Mouse (Mus musculus) cerebellum, adult 9-10 months (tissue): ENCODE data around the gene Sars2.
A peak's percentile ranks its signal among the peaks of the same experiment; 100 is the strongest.

Experiments
- DNase-seq: peaks from one replicate; pipeline ENCODE4 v3.0.0; 2022

The Sars2 gene

DNA sequence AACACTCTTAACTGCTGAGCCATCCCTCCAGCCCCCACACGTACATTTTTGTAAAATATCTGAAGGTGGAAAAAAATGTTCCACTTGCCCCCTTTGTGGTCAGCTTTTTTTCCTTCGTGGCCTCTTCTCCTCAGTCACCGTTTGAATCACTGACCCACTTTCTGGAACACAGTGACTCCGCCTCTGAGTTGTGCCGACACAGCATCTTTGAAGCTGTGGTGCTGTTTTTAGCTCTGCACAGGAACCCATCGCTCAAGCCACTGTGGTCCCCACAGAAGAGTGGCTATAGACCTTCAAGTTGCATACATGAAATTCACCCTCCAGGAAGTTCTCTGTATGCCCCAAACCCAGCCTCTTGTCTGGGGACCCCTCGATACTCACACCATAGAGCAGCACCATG lies 39.1 kb downstream of the Sars2 start:
- no peak for DNase-seq

DNA sequence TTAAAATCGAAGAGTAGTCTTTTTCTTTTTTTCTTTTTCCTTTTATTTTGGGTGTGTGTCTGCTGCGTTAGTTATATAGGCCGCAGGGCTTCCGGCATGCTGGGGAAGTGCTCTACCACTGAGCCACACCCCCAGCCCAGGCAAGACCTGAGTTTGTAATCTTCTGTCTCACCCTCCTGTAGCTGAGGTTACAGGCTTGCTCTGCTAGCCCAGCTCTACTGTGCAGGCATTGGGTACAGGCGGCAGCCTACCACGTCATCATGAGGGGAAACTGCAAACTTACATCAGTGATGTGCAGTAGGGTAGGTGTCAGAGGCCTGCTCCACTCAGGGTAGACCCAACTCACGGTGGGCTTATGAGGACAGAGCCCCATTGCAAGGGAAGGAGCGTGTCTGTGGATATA lies 39.5 kb downstream of the Sars2 start:
- no peak for DNase-seq

DNA sequence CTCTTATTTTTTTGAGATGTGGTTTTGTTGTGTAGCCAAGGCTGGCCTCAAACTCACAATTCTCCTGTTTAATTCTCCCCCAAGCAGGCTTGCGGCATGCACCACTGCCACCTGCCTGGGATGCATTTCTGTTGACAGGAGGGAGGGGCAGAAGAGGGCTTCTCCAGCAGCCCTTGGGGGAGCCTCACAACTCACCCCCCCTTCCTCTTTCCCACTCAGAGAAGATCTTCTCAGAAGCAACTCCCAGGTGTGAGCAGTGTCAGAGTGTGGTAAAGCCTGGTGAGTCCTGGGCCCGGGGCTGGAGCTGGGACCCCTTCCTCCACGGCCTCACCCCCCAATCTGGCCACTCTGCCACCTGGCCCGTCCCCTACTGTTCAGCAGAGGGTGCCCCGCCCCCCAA lies 43.4 kb downstream of the Sars2 start:
- DNase-seq: no peak

DNA sequence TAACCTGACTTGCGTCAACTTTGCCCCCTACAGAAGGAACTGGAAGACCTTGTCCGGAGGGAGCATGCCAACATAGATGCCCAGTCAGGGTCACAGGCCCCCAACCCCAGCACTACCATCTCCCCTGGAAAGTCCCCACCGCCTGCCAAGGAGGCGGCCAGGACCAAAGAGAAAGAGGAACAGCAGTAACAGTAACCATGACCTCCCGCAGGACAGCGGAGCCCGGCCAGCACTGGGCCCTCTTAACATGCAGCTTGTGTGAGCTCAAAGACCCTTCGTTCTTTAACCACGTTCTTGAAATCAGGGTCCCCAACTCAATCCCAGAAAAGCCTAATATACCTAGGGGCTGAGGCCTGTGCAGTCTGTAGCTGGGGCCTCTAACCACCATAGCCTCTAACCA lies 46.1 kb downstream of the Sars2 start:
- no peak for DNase-seq

DNA sequence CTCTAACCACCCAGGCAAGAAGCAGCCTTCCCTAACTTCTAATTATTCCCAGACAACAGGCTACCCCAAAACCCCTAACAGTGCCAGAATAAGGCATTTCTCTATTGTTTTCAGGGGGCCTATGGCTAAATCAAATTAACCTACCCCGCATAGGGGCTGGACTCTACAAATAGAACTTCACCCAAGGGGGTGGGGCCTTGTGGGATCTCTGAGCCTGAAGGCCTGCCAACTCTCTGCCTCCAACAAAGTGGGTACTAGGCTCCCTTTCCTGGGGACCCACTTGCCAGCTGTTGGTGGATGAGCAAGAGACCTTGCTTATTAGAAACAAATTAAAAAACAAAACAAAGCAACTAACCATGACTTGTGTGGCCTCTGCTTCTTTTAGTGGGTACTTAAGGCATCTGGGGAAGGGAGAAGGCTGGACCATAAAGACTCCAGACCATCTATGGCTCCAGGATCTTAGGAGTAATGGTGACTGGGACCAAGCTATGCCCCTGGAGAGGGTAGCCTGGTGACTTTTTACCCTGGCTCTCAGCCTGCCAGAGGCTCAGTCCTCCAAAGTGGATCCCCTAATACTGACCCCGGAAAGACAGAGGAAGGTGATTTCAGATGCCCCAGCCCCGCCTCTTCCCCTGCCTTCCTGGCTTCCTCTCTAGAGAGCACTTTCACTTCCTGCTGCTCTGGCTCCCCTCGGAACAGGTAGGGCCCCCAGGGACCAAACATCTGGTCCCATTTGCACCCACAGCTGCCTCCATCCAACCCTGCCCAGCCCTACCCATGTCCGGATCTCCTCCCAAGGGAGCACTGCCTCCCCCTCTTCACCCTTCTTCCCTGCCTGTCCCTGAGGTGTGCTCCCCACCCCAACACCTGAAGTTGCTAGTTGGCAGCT lies 46.8 kb downstream of the Sars2 start, which contains the start of gene Rinl:
Rinl (plus strand) TSS at position 663 of the 889 bp plus-strand sequence.
- DNase-seq: no peak

DNA sequence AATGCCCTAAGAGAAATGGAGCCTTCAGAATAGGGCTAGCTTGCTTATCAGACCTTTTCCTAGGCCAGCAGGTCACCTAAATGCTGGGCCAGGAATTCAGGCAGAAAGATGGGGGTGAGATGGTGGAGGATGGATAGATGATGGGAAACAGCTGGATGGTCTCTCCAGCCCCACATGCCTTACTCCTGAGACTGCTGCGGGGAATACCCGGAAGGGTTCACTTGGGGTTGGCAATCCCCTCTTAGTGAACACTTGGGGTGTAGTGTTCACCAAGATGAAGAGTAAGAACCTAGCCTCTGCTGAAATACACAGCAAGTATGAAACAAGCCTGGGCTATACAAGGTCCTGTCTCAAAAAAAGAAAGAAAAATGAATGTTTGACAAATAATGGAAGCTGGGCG lies 47.4 kb downstream of the Sars2 start:
- no peak for DNase-seq

DNA sequence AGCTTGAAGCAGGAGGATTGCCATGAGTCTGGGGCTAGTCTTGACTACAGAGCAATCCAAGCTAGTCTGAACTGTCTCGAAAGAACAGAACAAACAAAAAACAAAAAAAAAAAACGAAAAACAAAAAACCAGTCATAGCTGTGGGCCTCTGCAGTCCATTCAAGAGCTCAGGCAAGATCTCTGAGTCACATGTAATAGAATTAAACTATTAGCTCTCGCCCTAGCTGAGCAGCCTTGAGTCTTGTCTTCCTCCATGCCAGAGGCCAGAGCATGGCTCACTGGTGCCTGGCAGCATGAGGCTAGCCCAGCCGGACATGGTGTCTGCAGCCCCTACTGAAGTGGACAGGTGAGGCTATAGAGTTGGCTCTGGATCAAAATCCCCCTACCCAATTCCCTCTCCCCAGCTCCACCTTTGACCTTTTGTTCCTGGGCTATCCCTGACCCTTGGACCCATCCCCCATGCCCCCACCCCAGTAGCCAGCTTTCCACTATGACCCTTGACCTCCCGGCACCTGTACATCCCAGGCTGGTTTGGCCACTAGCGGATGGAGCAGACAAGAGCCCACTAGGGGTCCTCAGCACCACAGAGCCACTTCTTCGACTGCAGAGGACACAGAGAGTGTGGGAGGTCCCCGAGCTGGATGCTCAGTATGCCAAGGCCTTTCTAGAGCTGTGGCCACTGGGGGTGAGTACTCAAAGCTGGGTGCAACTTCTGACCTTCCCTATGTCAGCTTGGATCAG lies 48.4 kb downstream of the Sars2 start:
- no peak for DNase-seq

DNA sequence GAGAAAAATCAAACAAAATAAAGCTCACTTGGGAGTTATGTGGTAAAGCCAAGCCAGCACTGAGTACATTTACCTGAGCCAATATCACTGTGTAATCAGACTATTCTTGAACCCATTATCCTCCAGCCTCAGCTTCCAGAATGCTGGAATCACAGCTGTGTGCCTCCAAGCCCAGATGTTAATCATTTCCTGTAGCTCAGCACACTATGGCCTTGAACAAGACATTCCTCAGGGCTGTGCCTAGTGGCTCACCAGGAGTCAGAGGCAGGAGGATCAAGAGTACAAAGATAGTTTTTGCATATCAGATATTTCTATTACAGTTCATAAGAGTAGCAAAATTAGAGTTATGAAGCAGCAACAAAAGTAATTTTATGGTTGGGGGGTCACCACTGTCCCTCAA lies 49.9 kb downstream of the Sars2 start:
- DNase-seq: no peak

DNA sequence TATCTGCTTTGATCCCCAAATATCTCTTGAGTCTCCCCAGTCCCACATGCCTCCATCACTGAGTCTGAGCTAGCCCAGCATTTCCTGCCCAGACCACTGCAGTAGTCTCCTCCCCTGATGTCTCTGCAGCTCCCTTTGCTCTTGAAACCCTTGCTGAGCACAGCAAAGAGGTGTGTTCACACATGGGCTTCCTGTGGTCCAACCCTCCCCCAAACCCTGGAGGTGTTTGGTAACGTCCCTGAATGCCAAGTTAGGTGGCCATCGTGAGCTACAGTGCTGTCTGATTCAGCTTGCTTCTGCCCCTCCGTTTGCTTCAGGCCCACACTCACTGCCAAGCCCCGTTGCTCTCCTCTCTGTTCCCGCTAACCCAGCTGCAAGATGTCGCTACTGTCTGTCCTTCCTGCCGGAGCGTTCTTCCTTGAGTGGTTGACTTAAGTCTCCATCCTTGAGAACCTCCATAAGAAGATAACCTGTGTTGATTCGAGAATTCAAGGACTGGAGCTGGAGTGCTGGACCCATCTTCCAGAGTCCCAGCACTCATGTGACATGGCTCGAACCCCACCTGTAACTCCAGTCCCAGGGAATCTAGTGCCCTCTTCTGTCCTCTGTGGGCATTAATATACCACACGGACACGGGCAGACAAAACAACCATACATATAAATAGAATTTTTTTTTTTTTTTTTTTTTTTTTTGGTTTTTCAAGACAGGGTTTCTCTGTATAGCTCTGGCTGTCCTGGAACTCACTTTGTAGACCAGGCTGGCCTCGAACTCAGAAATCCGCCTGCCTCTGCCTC lies 50.8 kb downstream of the Sars2 start:
- no peak for DNase-seq

DNA sequence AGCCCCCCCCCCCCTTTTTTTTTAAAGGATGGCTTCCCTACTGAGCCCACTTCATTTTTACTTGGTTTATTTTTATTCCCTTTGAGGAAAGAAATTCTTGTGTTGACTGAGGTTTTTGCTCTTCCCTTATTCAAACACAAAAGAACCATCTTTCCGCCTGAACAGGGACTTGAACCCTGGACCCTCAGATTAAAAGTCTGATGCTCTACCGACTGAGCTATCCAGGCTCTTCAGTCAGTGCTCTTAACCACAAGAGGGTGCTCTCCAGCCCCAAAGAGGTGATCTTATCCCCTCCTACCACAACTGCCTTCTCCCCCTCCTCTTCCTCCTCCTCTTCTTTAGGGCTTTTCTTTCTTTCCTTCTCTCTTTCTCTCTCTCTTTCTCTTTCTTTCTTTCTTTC lies 52.0 kb downstream of the Sars2 start:
- DNase-seq: no peak

DNA sequence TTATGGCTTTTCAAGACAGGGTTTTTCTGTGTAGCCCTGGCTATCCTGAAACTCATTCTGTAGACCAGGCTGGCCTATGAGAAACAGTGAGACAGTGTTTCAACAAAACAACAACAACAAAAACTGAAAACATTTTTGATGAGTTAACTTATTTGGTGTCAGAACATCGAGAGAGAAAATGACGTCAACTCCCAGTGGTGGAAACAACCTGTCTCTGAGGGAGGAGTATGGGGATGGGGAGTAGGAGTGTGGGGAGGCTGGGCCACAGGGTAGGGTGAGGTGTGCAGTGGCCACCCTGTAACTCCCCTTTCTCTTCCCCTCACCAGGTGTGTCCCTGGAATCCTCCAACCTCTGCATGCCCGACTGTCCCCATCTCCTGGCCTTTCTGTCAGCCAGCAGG lies 52.7 kb downstream of the Sars2 start:
- DNase-seq: no peak

DNA sequence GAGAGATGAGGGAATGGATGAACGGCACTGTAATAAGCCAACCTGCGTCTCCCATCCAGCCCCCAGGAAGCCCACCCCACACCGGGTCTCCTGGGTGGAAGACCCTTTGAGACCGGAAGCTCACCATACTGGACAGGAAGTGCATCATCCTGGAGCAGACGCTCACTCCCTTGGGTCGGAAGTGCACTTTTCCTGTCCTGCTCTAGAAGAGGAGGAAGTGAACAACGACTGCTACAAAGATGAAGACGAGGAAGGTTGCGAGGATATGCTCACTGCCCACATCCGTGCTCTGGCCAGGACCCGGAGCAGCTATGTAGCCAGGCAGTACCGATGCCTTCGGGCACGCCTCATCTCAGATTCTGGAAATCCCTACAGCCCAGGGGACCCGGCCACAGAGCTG lies 54.0 kb downstream of the Sars2 start:
- DNase-seq: no peak

DNA sequence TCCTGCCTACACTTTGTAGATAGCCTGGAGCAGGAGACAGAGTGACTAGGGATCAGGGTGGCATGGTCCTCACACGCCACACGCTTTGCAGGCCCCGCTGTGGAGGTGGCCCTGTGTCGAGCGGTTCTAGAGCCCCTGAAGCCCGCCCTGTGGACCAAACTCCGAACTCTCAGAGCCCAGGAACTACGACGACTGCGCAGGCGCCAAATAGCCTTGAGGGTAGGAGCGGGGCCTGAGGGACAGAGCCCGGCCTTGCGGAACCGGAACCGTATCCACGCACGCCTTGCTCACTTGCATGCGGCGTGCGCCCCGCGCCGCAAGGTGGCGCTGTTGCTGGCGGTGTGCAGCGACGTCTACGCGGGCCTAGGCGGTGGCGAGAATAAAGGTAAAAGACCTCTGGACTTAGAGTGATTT lies 54.8 kb downstream of the Sars2 start:
- peak; percentile 86 for DNase-seq

DNA sequence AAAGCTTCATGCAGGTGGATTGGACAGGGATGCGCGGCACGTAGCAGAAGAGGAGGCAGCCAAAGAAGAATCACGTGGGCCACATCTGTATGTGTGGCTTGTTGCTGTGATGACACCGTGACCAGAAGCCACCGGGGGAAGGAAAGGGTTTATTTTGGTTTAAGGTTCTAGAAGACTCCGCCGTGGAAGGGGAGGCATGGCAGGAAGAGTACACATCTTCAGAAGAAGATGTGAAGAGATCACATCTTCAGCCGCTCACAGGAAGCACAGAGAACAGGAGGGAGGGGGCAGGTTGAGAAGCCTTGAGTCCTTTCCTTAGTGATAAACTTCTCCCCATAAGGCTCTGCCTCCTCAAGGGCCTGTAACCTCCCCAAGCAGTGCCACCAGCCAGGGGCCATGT lies 58.2 kb downstream of the Sars2 start:
- no peak for DNase-seq

DNA sequence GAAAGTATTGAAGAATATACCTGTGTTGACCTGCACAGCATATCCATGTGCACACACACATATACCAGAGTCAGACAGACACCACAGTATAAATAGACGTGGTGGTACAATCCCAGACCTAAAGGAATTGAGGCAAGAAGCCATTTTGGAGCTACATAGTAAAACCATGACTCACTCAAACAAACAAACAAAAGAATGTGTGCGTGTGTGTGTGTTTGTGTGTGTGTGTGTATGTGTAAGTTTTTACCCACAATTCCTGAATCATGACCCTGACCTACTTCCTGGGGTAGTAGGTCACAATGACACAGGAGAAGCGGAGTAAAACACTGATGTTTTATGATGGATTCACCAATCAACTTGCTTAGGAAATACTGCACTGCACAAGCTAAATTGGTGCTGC lies 59.7 kb downstream of the Sars2 start:
- no peak for DNase-seq

DNA sequence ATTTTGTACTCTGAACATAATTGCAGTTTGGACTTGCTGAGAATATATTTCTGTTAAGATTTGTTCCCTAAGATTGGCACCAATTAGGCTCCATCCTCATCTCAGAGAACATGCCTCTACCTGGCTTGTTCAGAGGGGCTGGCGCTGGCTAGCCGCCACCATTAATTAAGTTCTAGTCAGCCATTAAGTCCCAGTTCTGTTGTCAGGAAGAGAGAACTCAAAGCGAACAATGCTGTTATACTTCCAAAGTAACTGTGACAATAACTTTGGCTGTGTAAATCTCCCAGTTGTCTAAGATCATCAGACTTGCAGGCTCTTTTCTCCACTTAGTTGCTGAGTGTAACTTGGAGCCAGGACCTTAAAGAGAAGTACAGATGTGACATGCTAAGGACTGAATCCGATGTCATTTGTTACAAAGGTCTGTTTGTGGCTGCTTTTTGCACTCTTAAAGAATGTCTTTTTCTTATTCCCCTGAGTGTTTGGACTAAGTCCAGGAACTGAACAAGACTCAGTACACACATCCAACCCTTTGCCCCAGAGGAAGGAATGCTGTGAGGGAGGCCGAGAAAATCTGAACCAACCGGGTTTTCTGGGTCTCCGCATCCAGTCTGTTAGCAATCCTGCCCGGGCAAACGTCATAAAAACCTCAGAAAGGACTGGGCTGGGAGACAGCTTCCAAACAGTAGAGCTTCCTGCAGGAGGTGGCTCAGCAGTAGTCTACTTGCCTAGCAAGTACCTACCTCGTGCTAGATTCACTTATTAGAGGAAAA lies 60.3 kb downstream of the Sars2 start:
- DNase-seq: no peak

DNA sequence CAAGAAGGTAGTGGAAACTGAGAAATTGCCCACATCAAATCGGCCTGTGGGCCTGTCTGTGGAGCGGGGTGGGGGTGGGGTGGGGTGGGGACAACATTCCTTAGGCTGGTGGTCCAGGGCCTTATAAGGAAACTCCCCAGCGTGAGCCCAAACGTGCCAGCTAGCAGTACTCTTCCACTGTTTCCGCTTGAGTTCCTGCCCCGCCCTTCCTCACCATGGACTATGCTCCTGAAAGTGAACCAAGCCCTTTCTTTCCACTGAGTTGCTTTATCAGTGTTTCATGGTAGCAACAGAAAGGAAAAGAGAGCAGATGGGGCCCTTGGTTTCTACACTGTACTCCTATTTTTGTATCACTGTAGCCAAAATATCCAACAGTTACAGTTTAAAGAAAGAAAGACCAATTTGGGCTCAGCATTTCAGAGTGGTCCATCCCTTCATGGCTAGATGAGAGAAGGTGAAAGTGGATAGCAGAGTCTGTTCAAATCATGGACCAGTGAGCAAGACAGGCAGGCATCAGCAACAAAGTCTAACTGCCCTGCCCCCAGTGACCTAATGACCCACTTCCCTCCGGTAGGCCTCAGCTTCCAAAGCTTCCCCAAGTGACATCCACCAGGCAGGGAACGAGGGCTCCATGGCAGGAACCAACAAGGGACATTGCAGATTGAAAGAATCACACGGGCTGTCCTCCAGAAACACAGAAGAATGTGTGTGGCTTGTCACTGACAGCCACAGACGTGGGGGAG lies 61.2 kb downstream of the Sars2 start:
- DNase-seq: no peak
